Mouse (Mus musculus) CH12.LX (cell line): Measurements from ENCODE around the gene St6gal1. TPM values are rescaled to one million over a fixed set of nuclear protein-coding genes. Genes with fewer than 3 reads are reported as not detected.

Experiments used
- DNase-seq: peaks from one replicate; pipeline ENCODE4 v3.0.0-alpha.2; 2013; ENCODE audit errors: extremely low read depth
- H3K27ac ChIP-seq: 2 replicates; pipeline ENCODE4 v1.5.1; 2012; ENCODE audit warnings: low read depth, mild to moderate bottlenecking, control low read depth, moderate library complexity; ENCODE audit not compliant: insufficient read depth
- H3K27me3 ChIP-seq: replicated peaks from 2 replicates; pipeline ENCODE3; 2012; ENCODE audit warnings: inconsistent platforms
- H3K36me3 ChIP-seq, 2 experiments: replicated peaks in 1 of 2; 2 replicates each; pipeline versions ENCODE3 to v1.6.1; 2012; ENCODE audit warnings: inconsistent platforms in 1 of 2, low read length in 1 of 2, mild to moderate bottlenecking in 1 of 2, mixed read lengths in 1 of 2, moderate library complexity in 1 of 2; ENCODE audit not compliant: control insufficient read depth in 1 of 2, insufficient read depth in 1 of 2
- H3K4me1 ChIP-seq, 2 experiments: 2 replicates each; pipeline ENCODE4 v1.6.1; 2012; ENCODE audit warnings: inconsistent platforms in 1 of 2, moderate library complexity in 1 of 2; ENCODE audit not compliant: insufficient read depth in 2 of 2, control insufficient read depth in 1 of 2
- H3K4me2 ChIP-seq: 2 replicates; pipeline ENCODE4 v1.6.1; 2012; ENCODE audit warnings: low read depth, mild to moderate bottlenecking, control low read depth; ENCODE audit not compliant: poor library complexity, insufficient read depth, severe bottlenecking
- H3K4me3 ChIP-seq, 3 experiments: fragments of 150-350 bp in 1 of 3; sonication (generic) in 1 of 3; replicated peaks in 1 of 3; 2 replicates each; pipeline versions ENCODE3 to v1.5.1; 2011 to 2012; ENCODE audit warnings: low read depth in 2 of 3, low read length in 2 of 3, mild to moderate bottlenecking in 2 of 3, moderate library complexity in 2 of 3, control low read depth in 1 of 3, improper control_type of control experiment in 1 of 3, inconsistent platforms in 1 of 3, mixed read lengths in 1 of 3; ENCODE audit not compliant: poor library complexity in 1 of 3
- H3K79me2 ChIP-seq: replicated peaks from 2 replicates; pipeline ENCODE4 v1.6.1; 2012; ENCODE audit warnings: mild to moderate bottlenecking, moderate library complexity; ENCODE audit not compliant: control insufficient read depth, poor library complexity, insufficient read depth, severe bottlenecking; ENCODE audit errors: extremely low read depth
- H3K9ac ChIP-seq: 2 replicates; pipeline ENCODE4 v1.6.1; 2012; ENCODE audit warnings: low read depth, mild to moderate bottlenecking, control low read depth, moderate library complexity; ENCODE audit not compliant: insufficient read depth
- H3K9me3 ChIP-seq: replicated peaks from 2 replicates; pipeline ENCODE3; 2012; ENCODE audit warnings: low read length, inconsistent platforms, mixed read lengths
- CHD1 ChIP-seq: IDR thresholded peaks from 2 replicates; pipeline ENCODE4 v1.6.1; 2012; ENCODE audit warnings: low read depth, low read length, improper control_type of control experiment, inconsistent platforms
- CTCF ChIP-seq, 2 experiments: IDR thresholded peaks in 1 of 2; conservative IDR thresholded peaks in 1 of 2; 2 replicates each; pipeline ENCODE4 v1.5.1; 2011 to 2012; ENCODE audit warnings: low read depth in 2 of 2, low read length in 2 of 2, improper control_type of control experiment in 1 of 2, inconsistent platforms in 1 of 2, mild to moderate bottlenecking in 1 of 2, moderate library complexity in 1 of 2
- E2F4 ChIP-seq: IDR thresholded peaks from 2 replicates; pipeline ENCODE4 v1.6.1; 2011; ENCODE audit warnings: low read depth, low read length, improper control_type of control experiment; ENCODE audit not compliant: insufficient replicate concordance
- EP300 ChIP-seq: IDR thresholded peaks from 2 replicates; pipeline ENCODE4 v1.6.1; 2011; ENCODE audit warnings: low read length, improper control_type of control experiment
- HCFC1 ChIP-seq: IDR thresholded peaks from 2 replicates; pipeline ENCODE4 v1.6.1; 2012; ENCODE audit warnings: low read depth, mild to moderate bottlenecking, inconsistent platforms, low read length, improper control_type of control experiment
- TBP ChIP-seq: conservative IDR thresholded peaks from 2 replicates; pipeline ENCODE4 v1.6.1; 2011; ENCODE audit warnings: low read depth, low read length, improper control_type of control experiment
- USF1 ChIP-seq: IDR thresholded peaks from 2 replicates; pipeline ENCODE4 v1.6.1; 2014; ENCODE audit warnings: low read depth, mild to moderate bottlenecking, inconsistent platforms, low read length, improper control_type of control experiment
- ZKSCAN1 ChIP-seq: IDR thresholded peaks from 2 replicates; pipeline ENCODE4 v1.6.1; 2012; ENCODE audit warnings: low read depth, inconsistent platforms, low read length, improper control_type of control experiment, borderline replicate concordance
- dilution Hi-C: fragments of 300-500 bp; cut with MboI; formaldehyde crosslinking; loops from 2 replicates; pipeline ENCODE4 v1.14.3; 2020; ENCODE audit warnings: low sequenced_read_pairs; ENCODE audit not compliant: extremely low pct_unique_long_range_greater_than_20kb, extremely low pct_ligation_motif_present
- in situ Hi-C: fragments of 300-500 bp; cut with MboI; formaldehyde crosslinking; loops from 3 replicates; pipeline ENCODE4 v1.14.3; 2019; ENCODE audit warnings: low sequenced_read_pairs, low pct_ligation_motif_present, low pct_unique_long_range_greater_than_20kb, mixed read lengths
- polyA plus RNA-seq: library from polyadenylated mRNA; unstranded; fragments of >175 nt; gene quantifications from 2 replicates; pipeline ENCODE4 v1.2.1, GENCODE M21; 2012; ENCODE audit warnings: low read depth; ENCODE audit not compliant: insufficient read length
- total RNA-seq, 2 experiments: library from RNA; depleted of rRNA; stranded (reverse); fragments of 300-350 nt in 1 of 2; fragments of >200 nt in 1 of 2; gene quantifications; 2 replicates each; pipeline ENCODE4 v1.2.3; 2012 to 2014

Gene St6gal1
- total and polyA plus RNA-seq, 3 experiments, result 64.5 to 168 (median 67.8) TPM

GRCm38 (mm10) chr16:23314790-23315189 is 90.2 kb downstream of the St6gal1 start:
- dilution Hi-C loops, result no loop called here
- H3K27ac ChIP-seq, result no peak overlapping the region

DNA sequence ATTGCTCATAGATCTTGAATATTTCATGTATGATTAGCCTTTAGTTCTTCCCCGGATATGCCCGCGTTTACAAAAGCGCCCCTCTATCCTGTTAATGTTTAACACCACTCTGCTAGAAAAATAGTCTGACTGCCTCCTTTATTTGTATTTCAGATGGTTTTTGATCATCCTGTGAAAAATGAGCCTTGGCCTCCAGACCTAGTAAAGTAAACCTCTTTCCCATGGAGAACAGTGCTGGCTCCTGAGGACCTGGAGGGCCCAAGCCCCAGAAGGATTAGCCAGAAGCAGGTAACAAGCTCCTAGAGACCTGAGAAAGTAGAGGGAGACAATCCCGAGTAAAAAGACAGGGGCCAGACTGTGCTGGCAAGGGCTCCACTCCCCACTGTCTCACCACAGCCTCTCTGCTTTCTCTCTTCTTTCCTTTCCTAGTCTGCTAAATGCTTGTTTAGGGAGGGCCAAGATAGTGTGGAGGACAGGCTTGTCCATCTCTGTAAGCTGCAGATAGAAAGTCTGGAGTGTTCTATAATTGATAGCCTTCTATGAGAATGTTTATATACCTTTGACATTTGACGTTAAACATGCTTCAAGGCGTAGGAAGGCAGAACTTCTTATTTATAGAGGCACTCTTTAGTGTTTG is 93.0 kb downstream of the St6gal1 start:
- H3K4me3 ChIP-seq, result no peak overlapping the region
- no peak for DNase-seq
- no peaks in the 10 kb centered on the region for H3K27me3 ChIP-seq
- in situ Hi-C loops (no loop called here), dilution Hi-C loops (no loop called here)
- H3K27ac ChIP-seq, result no peak overlapping the region
- peaks cover 21% of the 10 kb centered on the region for H3K79me2 ChIP-seq
- peaks cover 48 to 89% of the 10 kb centered on the region in 2 experiments for H3K36me3 ChIP-seq
- H3K4me1 ChIP-seq, result peaks cover 13 to 60% of the 10 kb centered on the region in 2 experiments
- H3K9me3 ChIP-seq, result peaks cover 11% of the 10 kb centered on the region
- H3K9ac ChIP-seq, result no peak overlapping the region
- no peak for TF ChIP-seq E2F4
- no peak overlapping the region for H3K4me2 ChIP-seq

More at GRCm38 (mm10) chr16:23314790-23315189, 90.2 kb downstream of the St6gal1 start:
- Histone ChIP-seq H3K27me3 (no peaks in the 10 kb centered on the region), H3K9me3 (peaks cover 11% of the 10 kb centered on the region), H3K4me3 (no peak overlapping the region), H3K9ac (no peak overlapping the region), H3K36me3 (peaks cover 30 to 70% of the 10 kb centered on the region in 2 experiments), H3K79me2 (peaks cover 35% of the 10 kb centered on the region), H3K4me1 (peaks cover 17 to 53% of the 10 kb centered on the region in 2 experiments), H3K4me2 (no peak overlapping the region)
- DNase-seq, result no peak
- TF ChIP-seq USF1, result no peak
- peak; percentile 36; the same call in 1 of the 2 replicates for TF ChIP-seq ZKSCAN1
- in situ Hi-C loops, result no loop called here

GRCm38 (mm10) chr16:23320025-23320424 is 95.5 kb downstream of the St6gal1 start:
- Histone ChIP-seq H3K9ac (no peak overlapping the region), H3K9me3 (peaks cover 11% of the 10 kb centered on the region), H3K36me3 (peaks cover 47 to 93% of the 10 kb centered on the region in 2 experiments), H3K4me1 (peaks cover 14 to 62% of the 10 kb centered on the region in 2 experiments), H3K4me3 (no peak overlapping the region), H3K4me2 (no peak overlapping the region), H3K27ac (no peak overlapping the region)
- in situ Hi-C loops, result no loop called here
- TF ChIP-seq HCFC1 (no peak), CHD1 (no peak), TBP (no peak), CTCF (conservative IDR thresholded peaks at IDR 0.05 in 1 of 2, IDR thresholded peaks at IDR 0.05 in 1 of 2; ENCODE audit: low read depth in 2 of 2, low read length in 2 of 2) (no peak), EP300 (no peak)
- TF ChIP-seq, all 38 proteins: peak for 0
- peaks cover 8% of the 10 kb centered on the region for H3K79me2 ChIP-seq
- dilution Hi-C loops, result no loop called here
- DNase-seq, result no peak
- H3K27me3 ChIP-seq, result no peaks in the 10 kb centered on the region
